Mouse (Mus musculus): Measurements from ENCODE around the gene Olfr10. TPM values are rescaled to one million over a fixed set of nuclear protein-coding genes. Genes with fewer than 3 reads are reported as not detected.

Olfr10 gene
- polyA plus RNA-seq, 1 experiment: not detected

DNA sequence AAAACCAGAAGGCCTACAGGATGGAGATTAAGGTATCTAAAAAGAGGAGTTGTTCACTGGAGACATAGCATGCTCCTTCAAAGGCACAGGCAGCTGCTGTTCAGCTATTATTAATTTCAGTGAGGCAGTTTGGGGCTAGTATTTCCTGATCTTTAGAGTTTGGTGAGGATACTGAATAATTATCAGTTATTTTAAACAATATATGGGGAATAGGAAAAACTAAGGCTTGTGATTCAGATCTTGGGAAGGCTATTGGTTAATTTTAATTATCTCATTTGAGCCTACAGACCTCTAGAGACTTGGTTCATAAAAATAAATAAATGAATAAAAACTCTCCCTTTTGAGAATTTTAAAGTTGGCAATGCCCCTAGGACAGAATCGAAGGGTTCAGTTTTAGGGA is 30.3 kb downstream of the Olfr10 start, which contains the start of gene Olfr1390:
Gene Olfr1390, plus strand, starts transcription at position 301 of the 400 bp plus-strand sequence.
- H3K79me2 ChIP-seq (ENCODE audit: control insufficient read depth, insufficient read depth): no peaks in the 10 kb centered on the region
- H3K4me3 ChIP-seq: no peak within 1 kb of the TSS
- TF ChIP-seq TCF3 (IDR thresholded peaks at IDR 0.05; ENCODE audit: insufficient read length, low read depth): no peak
- no peak for TF ChIP-seq REST (IDR thresholded peaks at IDR 0.05; ENCODE audit: insufficient read depth, insufficient read length)
- TF ChIP-seq TCF12 (IDR thresholded peaks at IDR 0.05; ENCODE audit: insufficient read depth, poor library complexity, severe bottlenecking): no peak
- no peak for TF ChIP-seq POLR2A (IDR thresholded peaks at IDR 0.05; ENCODE audit: insufficient read length, low read depth)
- no peak for TF ChIP-seq CEBPB (IDR thresholded peaks at IDR 0.05; ENCODE audit: insufficient read depth, poor library complexity, severe bottlenecking)
- no peak for TF ChIP-seq MYOD1 (IDR thresholded peaks at IDR 0.05; ENCODE audit: control insufficient read depth in 1 of 3, insufficient read length in 2 of 3, low read depth in 2 of 3)
- no peak for TF ChIP-seq E2F4 (IDR thresholded peaks at IDR 0.05; ENCODE audit: insufficient read depth)
- TF ChIP-seq USF1 (IDR thresholded peaks at IDR 0.05; ENCODE audit: low read depth): no peak
- TF ChIP-seq MAX (IDR thresholded peaks at IDR 0.05; ENCODE audit: low read depth): no peak
- TF ChIP-seq SRF (IDR thresholded peaks at IDR 0.05; ENCODE audit: control insufficient read depth, insufficient read length, low read depth): no peak
- no peaks in the 10 kb centered on the region for H3K27me3 ChIP-seq (ENCODE audit: control insufficient read depth, insufficient read depth, insufficient read length)
- no peak within 1 kb of the TSS for H3K4me2 ChIP-seq (ENCODE audit: low read depth)
- H3K36me3 ChIP-seq (ENCODE audit: control insufficient read depth, insufficient read depth): no peaks in the 10 kb centered on the region
- no peak within 1 kb of the TSS for H3ac ChIP-seq (ENCODE audit: control insufficient read depth, insufficient read length)

DNA sequence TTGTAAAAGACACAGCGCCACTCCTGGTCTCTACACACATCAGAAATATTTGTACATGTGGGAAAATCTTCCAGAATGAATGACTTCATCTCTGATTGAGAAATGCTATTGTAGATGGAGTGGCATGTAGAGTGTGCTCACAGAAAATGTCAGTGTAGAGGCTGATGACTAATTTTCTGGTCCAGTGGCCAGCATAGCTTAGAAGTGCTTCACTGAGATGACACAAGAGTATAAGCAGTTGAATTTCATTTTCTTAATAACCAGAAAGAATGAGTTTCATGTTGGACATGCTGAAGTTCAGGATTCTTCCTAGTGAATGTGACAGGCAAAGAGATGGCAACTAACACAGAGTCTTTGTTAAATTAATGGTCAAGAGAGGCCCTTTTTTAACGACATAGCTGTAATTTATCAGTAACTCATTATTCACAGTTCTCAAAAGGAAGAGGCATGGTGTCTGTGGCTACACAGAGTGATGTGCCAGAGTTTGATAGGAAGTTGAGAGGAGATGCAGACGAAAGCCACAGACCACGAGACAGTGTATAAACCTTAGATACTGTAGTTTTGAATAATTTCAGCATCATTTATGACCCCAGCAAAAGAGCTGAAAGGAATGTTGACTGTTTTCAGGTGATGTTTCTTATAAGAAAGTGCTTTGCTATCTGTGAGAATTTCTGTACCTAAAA is 32.8 kb downstream of the Olfr10 start:
- TF ChIP-seq TCF12 (IDR thresholded peaks at IDR 0.05; ENCODE audit: insufficient read depth, poor library complexity, severe bottlenecking) (no peak), CEBPB (IDR thresholded peaks at IDR 0.05; ENCODE audit: insufficient read depth, poor library complexity, severe bottlenecking) (no peak), POLR2A (IDR thresholded peaks at IDR 0.05; ENCODE audit: insufficient read length, low read depth) (no peak), POLR2AphosphoS2 (IDR thresholded peaks at IDR 0.05; ENCODE audit: insufficient read length, low read depth) (no peak), USF1 (IDR thresholded peaks at IDR 0.05; ENCODE audit: low read depth) (no peak), MYOD1 (IDR thresholded peaks at IDR 0.05; ENCODE audit: control insufficient read depth in 1 of 3, insufficient read length in 2 of 3, low read depth in 2 of 3) (no peak), TCF3 (IDR thresholded peaks at IDR 0.05; ENCODE audit: insufficient read length, low read depth) (no peak), E2F4 (IDR thresholded peaks at IDR 0.05; ENCODE audit: insufficient read depth) (no peak), MYOG (IDR thresholded peaks at IDR 0.05; ENCODE audit: control insufficient read depth in 1 of 3, insufficient read depth in 1 of 3, insufficient read length in 2 of 3, low read depth in 2 of 3) (no peak), REST (IDR thresholded peaks at IDR 0.05; ENCODE audit: insufficient read depth, insufficient read length) (no peak), MAX (IDR thresholded peaks at IDR 0.05; ENCODE audit: low read depth) (no peak), SRF (IDR thresholded peaks at IDR 0.05; ENCODE audit: control insufficient read depth, insufficient read length, low read depth) (no peak)
- H3ac ChIP-seq (ENCODE audit: control insufficient read depth, insufficient read length): no peak overlapping the region
- no peak overlapping the region for H3K4me3 ChIP-seq
- H3K36me3 ChIP-seq (ENCODE audit: control insufficient read depth, insufficient read depth): no peaks in the 10 kb centered on the region
- H3K27me3 ChIP-seq (ENCODE audit: control insufficient read depth, insufficient read depth, insufficient read length): no peaks in the 10 kb centered on the region
- H3K79me2 ChIP-seq (ENCODE audit: control insufficient read depth, insufficient read depth): no peaks in the 10 kb centered on the region
- H3K4me2 ChIP-seq (ENCODE audit: low read depth): no peak overlapping the region

Other genes starting within 250 kb of the Olfr10 start
- gene Tgtp2, start 240.5 kb upstream of the Olfr10 start, polyA plus RNA-seq (2012; fragmentation: generic; extraction: Trizol): 0.16 TPM
- 1.00 TPM for gene Ifi47, start 228.2 kb upstream of the Olfr10 start, polyA plus RNA-seq (2012; fragmentation: generic; extraction: Trizol)
- not detected for gene Olfr1396, start 189.9 kb upstream of the Olfr10 start, polyA plus RNA-seq (2012; fragmentation: generic; extraction: Trizol)
- not detected for gene Olfr1395, start 162.5 kb upstream of the Olfr10 start, polyA plus RNA-seq (2012; fragmentation: generic; extraction: Trizol)
- not detected for gene Olfr1394, start 150.4 kb upstream of the Olfr10 start, polyA plus RNA-seq (2012; fragmentation: generic; extraction: Trizol)
- gene Btnl9, start 117.6 kb upstream of the Olfr10 start, polyA plus RNA-seq (2012; fragmentation: generic; extraction: Trizol): not detected
- 5.6 TPM for gene Zfp62, start 101.4 kb upstream of the Olfr10 start, polyA plus RNA-seq (2012; fragmentation: generic; extraction: Trizol)
- gene Mgat1, start 60.5 kb upstream of the Olfr10 start, polyA plus RNA-seq (2012; fragmentation: generic; extraction: Trizol): 45.8 TPM
- gene Olfr1393, start 26.4 kb upstream of the Olfr10 start, polyA plus RNA-seq (2012; fragmentation: generic; extraction: Trizol): not detected
- gene Olfr1392, start 19.5 kb upstream of the Olfr10 start, polyA plus RNA-seq (2012; fragmentation: generic; extraction: Trizol): not detected
- gene Olfr1391, start 18.0 kb downstream of the Olfr10 start, polyA plus RNA-seq (2012; fragmentation: generic; extraction: Trizol): not detected
- gene Olfr1390, start 30.4 kb downstream of the Olfr10 start, polyA plus RNA-seq (2012; fragmentation: generic; extraction: Trizol): not detected
- gene Olfr1389, start 118.3 kb downstream of the Olfr10 start, polyA plus RNA-seq (2012; fragmentation: generic; extraction: Trizol): not detected
- 0.06 TPM for gene Olfr1388, start 131.9 kb downstream of the Olfr10 start, polyA plus RNA-seq (2012; fragmentation: generic; extraction: Trizol)
- not detected for gene Olfr1387, start 150.6 kb downstream of the Olfr10 start, polyA plus RNA-seq (2012; fragmentation: generic; extraction: Trizol)
- gene Olfr1386, start 160.3 kb downstream of the Olfr10 start, polyA plus RNA-seq (2012; fragmentation: generic; extraction: Trizol): not detected
- gene Olfr1385, start 184.3 kb downstream of the Olfr10 start, polyA plus RNA-seq (2012; fragmentation: generic; extraction: Trizol): not detected
- gene Olfr1384, start 202.0 kb downstream of the Olfr10 start, polyA plus RNA-seq (2012; fragmentation: generic; extraction: Trizol): not detected
- not detected for gene Olfr1383, start 214.9 kb downstream of the Olfr10 start, polyA plus RNA-seq (2012; fragmentation: generic; extraction: Trizol)
- gene Olfr1382, start 223.5 kb downstream of the Olfr10 start, polyA plus RNA-seq (2012; fragmentation: generic; extraction: Trizol): not detected
- not detected for gene Olfr1381, start 238.7 kb downstream of the Olfr10 start, polyA plus RNA-seq (2012; fragmentation: generic; extraction: Trizol)